Mouse (Mus musculus) lung, embryonic 15.5 days (tissue): Measurements from ENCODE around the gene Itpkc. TPM values are rescaled to one million over a fixed set of nuclear protein-coding genes. Genes with fewer than 3 reads are reported as not detected.

Experiments
- ATAC-seq: fragments of 200-750 bp; cut with Nextera tagmentation; 2 replicates; pipeline ENCODE4 v1.8.0; 2017; ENCODE audit warnings: moderate number of reproducible peaks, borderline replicate concordance; ENCODE audit not compliant: low FRiP score, low TSS enrichment; ENCODE audit errors: extremely low read depth
- H3K27ac ChIP-seq: fragments of 300-500 bp; sonication (generic); 2 replicates; pipeline ENCODE4 v1.5.1; 2015; ENCODE audit warnings: moderate library complexity, mild to moderate bottlenecking, inconsistent platforms
- H3K27me3 ChIP-seq: fragments of 300-500 bp; sonication (generic); 2 replicates; pipeline ENCODE4 v1.6.1; 2015; ENCODE audit warnings: inconsistent platforms
- H3K36me3 ChIP-seq: fragments of 300-500 bp; sonication (generic); 2 replicates; pipeline ENCODE4 v1.6.1; 2015; ENCODE audit warnings: inconsistent platforms
- H3K4me1 ChIP-seq: fragments of 300-500 bp; sonication (generic); 2 replicates; pipeline ENCODE4 v1.6.1; 2015; ENCODE audit warnings: inconsistent platforms
- H3K4me2 ChIP-seq: fragments of 300-500 bp; sonication (generic); 2 replicates; pipeline ENCODE4 v1.6.1; 2015; ENCODE audit warnings: inconsistent platforms, mild to moderate bottlenecking, moderate library complexity
- H3K4me3 ChIP-seq: fragments of 300-500 bp; sonication (generic); 2 replicates; pipeline ENCODE4 v1.5.1; 2015; ENCODE audit warnings: mild to moderate bottlenecking, inconsistent platforms
- H3K9ac ChIP-seq: fragments of 300-500 bp; sonication (generic); 2 replicates; pipeline ENCODE4 v1.6.1; 2015; ENCODE audit warnings: inconsistent platforms
- H3K9me3 ChIP-seq: fragments of 300-500 bp; sonication (generic); 2 replicates; pipeline ENCODE4 v1.6.1; 2016; ENCODE audit warnings: inconsistent platforms
- WGBS: fragments of 180-500 bp; shearing (Covaris S2); methylation state at CpG from one replicate; pipeline ENCODE4 v1.1.7; 2015; 5-methylcytosine and 5-hydroxymethylcytosine counted together
- polyA plus RNA-seq: library from polyadenylated mRNA; unstranded; fragments of >200 nt; fragmentation: Nextera tagmentation; extraction: Ambion mirVana; gene quantifications from 2 replicates; pipeline ENCODE4 v1.2.1, GENCODE M21; 2015

The Itpkc gene
- polyA plus RNA-seq, 1 experiment from 2014 or later, result 5.1 TPM

- no peak for ATAC-seq
- H3K4me1 ChIP-seq, result no peaks in the 10 kb centered on the region
- 82% methylated on average over 2 of the region's 2 CpGs for WGBS
- H3K4me3 ChIP-seq, result no peak overlapping the region
- peaks cover 46% of the 10 kb centered on the region for H3K36me3 ChIP-seq
- no peaks in the 10 kb centered on the region for H3K27me3 ChIP-seq
- no peak overlapping the region for H3K9ac ChIP-seq
- no peak overlapping the region for H3K4me2 ChIP-seq
- H3K27ac ChIP-seq, result no peak overlapping the region
- H3K9me3 ChIP-seq, result no peaks in the 10 kb centered on the region
Measured at GRCm38 (mm10) chr7:27212626-27213025, 15.8 kb downstream of the Itpkc start.

- no peak overlapping the region for H3K4me2 ChIP-seq
- H3K4me1 ChIP-seq, result no peaks in the 10 kb centered on the region
- no peak overlapping the region for H3K4me3 ChIP-seq
- peaks cover 42% of the 10 kb centered on the region for H3K36me3 ChIP-seq
- no peak overlapping the region for H3K27ac ChIP-seq
- H3K9ac ChIP-seq, result no peak overlapping the region
- H3K27me3 ChIP-seq, result no peaks in the 10 kb centered on the region
- ATAC-seq, result no peak
- H3K9me3 ChIP-seq, result no peaks in the 10 kb centered on the region
- WGBS, result 95% methylated on average over 8 of the region's 8 CpGs
Measured at GRCm38 (mm10) chr7:27203730-27204449, 24.6 kb downstream of the Itpkc start.

GRCm38 (mm10) chr7:27198779-27199178 lies 29.7 kb downstream of the Itpkc start:
- Histone ChIP-seq H3K4me1 (peaks cover 13% of the 10 kb centered on the region), H3K27me3 (no peaks in the 10 kb centered on the region), H3K27ac (no peak overlapping the region), H3K4me2 (no peak overlapping the region), H3K36me3 (peaks cover 20% of the 10 kb centered on the region), H3K9me3 (no peaks in the 10 kb centered on the region), H3K9ac (no peak overlapping the region), H3K4me3 (no peak overlapping the region)
- ATAC-seq, result no peak
- 90% methylated on average over 8 of the region's 8 CpGs for WGBS

GRCm38 (mm10) chr7:27198355-27198754 lies 30.1 kb downstream of the Itpkc start:
- Histone ChIP-seq H3K27me3 (no peaks in the 10 kb centered on the region), H3K9ac (no peak overlapping the region), H3K4me3 (no peak overlapping the region), H3K27ac (no peak overlapping the region), H3K9me3 (no peaks in the 10 kb centered on the region), H3K4me2 (no peak overlapping the region), H3K4me1 (peaks cover 16% of the 10 kb centered on the region), H3K36me3 (peaks cover 20% of the 10 kb centered on the region)
- no peak for ATAC-seq

GRCm38 (mm10) chr7:27197634-27198033 lies 30.8 kb downstream of the Itpkc start:
- 90% methylated on average over 8 of the region's 8 CpGs for WGBS
- no peaks in the 10 kb centered on the region for H3K9me3 ChIP-seq
- H3K27ac ChIP-seq, result no peak overlapping the region
- peaks cover 16% of the 10 kb centered on the region for H3K4me1 ChIP-seq
- H3K4me2 ChIP-seq, result no peak overlapping the region
- H3K36me3 ChIP-seq, result peaks cover 20% of the 10 kb centered on the region
- no peak for ATAC-seq
- no peaks in the 10 kb centered on the region for H3K27me3 ChIP-seq
- no peak overlapping the region for H3K4me3 ChIP-seq
- H3K9ac ChIP-seq, result no peak overlapping the region

- H3K4me2 ChIP-seq, result no peak overlapping the region
- peaks cover 16% of the 10 kb centered on the region for H3K4me1 ChIP-seq
- ATAC-seq, result no peak
- 80% methylated on average over 3 of the region's 3 CpGs for WGBS
- H3K9ac ChIP-seq, result no peak overlapping the region
- H3K36me3 ChIP-seq, result peaks cover 20% of the 10 kb centered on the region
- H3K9me3 ChIP-seq, result no peaks in the 10 kb centered on the region
- no peak overlapping the region for H3K27ac ChIP-seq
- no peak overlapping the region for H3K4me3 ChIP-seq
- H3K27me3 ChIP-seq, result no peaks in the 10 kb centered on the region
Measured at GRCm38 (mm10) chr7:27197136-27197535, 31.3 kb downstream of the Itpkc start.

GRCm38 (mm10) chr7:27195681-27196611 lies 32.5 kb downstream of the Itpkc start, which contains the start of the genes BC024978 and Snrpa:
TSS of gene BC024978 (plus strand) at chr7:27195781.
TSS of gene Snrpa (minus strand) at chr7:27196271.
- under 1% methylated on average over 64 of the region's 64 CpGs for WGBS
- Histone ChIP-seq H3K4me1 (peaks cover 16% of the 10 kb centered on the region), H3K4me2 (peak within 1 kb of the TSS; percentile 79), H3K9ac (peak within 1 kb of the TSS; percentile 85), H3K4me3 (peak within 1 kb of the TSS; percentile 76), H3K9me3 (no peaks in the 10 kb centered on the region), H3K27me3 (no peaks in the 10 kb centered on the region), H3K27ac (peak within 1 kb of the TSS; percentile 99), H3K36me3 (peaks cover 31% of the 10 kb centered on the region)
- peak; percentile 99 for ATAC-seq

- Histone ChIP-seq H3K9me3 (no peaks in the 10 kb centered on the region), H3K4me3 (peak overlapping the region; percentile 4; the same call in 1 of the 2 replicates), H3K4me2 (no peak overlapping the region; the same call in 1 of the 2 replicates), H3K27me3 (no peaks in the 10 kb centered on the region), H3K27ac (no peak overlapping the region), H3K36me3 (peaks cover 53% of the 10 kb centered on the region), H3K4me1 (peaks cover 16% of the 10 kb centered on the region), H3K9ac (peak overlapping the region; percentile 20)
- 65% methylated on average over 4 of the region's 4 CpGs for WGBS
- ATAC-seq, result no peak
Measured at GRCm38 (mm10) chr7:27193731-27194130, 34.7 kb downstream of the Itpkc start.

- 89% methylated on average over 5 of the region's 5 CpGs for WGBS
- no peak overlapping the region for H3K9ac ChIP-seq
- no peak overlapping the region for H3K27ac ChIP-seq
- H3K9me3 ChIP-seq, result no peaks in the 10 kb centered on the region
- peaks cover 16% of the 10 kb centered on the region for H3K4me1 ChIP-seq
- ATAC-seq, result no peak
- H3K27me3 ChIP-seq, result no peaks in the 10 kb centered on the region
- H3K4me2 ChIP-seq, result no peak overlapping the region
- no peak overlapping the region for H3K4me3 ChIP-seq
- peaks cover 66% of the 10 kb centered on the region for H3K36me3 ChIP-seq
Measured at GRCm38 (mm10) chr7:27192434-27192833, 36.0 kb downstream of the Itpkc start.

- Histone ChIP-seq H3K4me2 (no peak overlapping the region), H3K9ac (no peak overlapping the region), H3K4me3 (no peak overlapping the region), H3K4me1 (peaks cover 7% of the 10 kb centered on the region), H3K27me3 (no peaks in the 10 kb centered on the region), H3K9me3 (no peaks in the 10 kb centered on the region), H3K36me3 (peaks cover 96% of the 10 kb centered on the region), H3K27ac (no peak overlapping the region)
- no peak for ATAC-seq
- WGBS, result 93% methylated on average over 10 of the region's 10 CpGs
Measured at GRCm38 (mm10) chr7:27189271-27189931, 39.1 kb downstream of the Itpkc start.

GRCm38 (mm10) chr7:27185986-27186385 lies 42.5 kb downstream of the Itpkc start:
- peaks cover 75% of the 10 kb centered on the region for H3K36me3 ChIP-seq

More at GRCm38 (mm10) chr7:27185986-27186385, 42.5 kb downstream of the Itpkc start:
- Histone ChIP-seq H3K27ac (no peak overlapping the region), H3K4me1 (0 out of 2 replicates have a peak, but pooled peaks cover 1% of the 10 kb centered on the region), H3K27me3 (no peaks in the 10 kb centered on the region), H3K4me3 (no peak overlapping the region), H3K9me3 (no peaks in the 10 kb centered on the region), H3K9ac (no peak overlapping the region), H3K4me2 (no peak overlapping the region)
- 91% methylated on average over 5 of the region's 5 CpGs for WGBS
- no peak for ATAC-seq
